8 mouse cellular contexts compared by ENCODE assay signal in genomic region chr1:157086097-157086994, GRCm38 (mm10). TPM values are rescaled to one million over a fixed set of nuclear protein-coding genes. Genes with fewer than 3 reads are reported as not detected.
DNase-seq lines count a peak whose midpoint lies in the region; ATAC-seq and TF ChIP-seq lines count a peak whose summit lies in the region.

No protein-coding gene starts in this region.

- no peaks in the 10 kb centered on the region for H3K4me1 ChIP-seq in intestine, postnatal 0 days (replicated peaks; ENCODE audit: control insufficient read depth, insufficient read depth, low read length)
- peaks cover 8% of the 10 kb centered on the region; the same call in 1 of the 2 replicates for H3K4me1 ChIP-seq in limb, embryonic 13.5 days
- H3K4me1 ChIP-seq in midbrain, embryonic 12.5 days: peaks cover 9% of the 10 kb centered on the region
- H3K4me1 ChIP-seq in spleen, adult 2 months (ENCODE audit: control insufficient read depth, insufficient read depth, insufficient read length): peaks cover 9% of the 10 kb centered on the region; the same call in 1 of the 2 replicates

- WGBS in intestine, postnatal 0 days: 9% methylated on average over 25 of the region's 25 CpGs
- 11% methylated on average over 25 of the region's 25 CpGs for WGBS in limb, embryonic 13.5 days
- 9% methylated on average over 25 of the region's 25 CpGs for WGBS in midbrain, embryonic 12.5 days
- WGBS in spleen, adult 2 months: 15% methylated on average over 25 of the region's 25 CpGs

- no peaks in the 10 kb centered on the region for H3K27me3 ChIP-seq in intestine, postnatal 0 days (replicated peaks; ENCODE audit: control insufficient read depth, insufficient read depth, low read length)
- no peaks in the 10 kb centered on the region for H3K27me3 ChIP-seq in limb, embryonic 13.5 days
- H3K27me3 ChIP-seq in midbrain, embryonic 12.5 days: no peaks in the 10 kb centered on the region
- no peaks in the 10 kb centered on the region for H3K27me3 ChIP-seq in spleen, adult 2 months (ENCODE audit: control insufficient read depth, insufficient read depth, low read length)

- DNase-seq in 416B (ENCODE audit: low read depth) (peak; percentile 47), adipocyte (ENCODE audit: low spot score) (peak; percentile 50)
- DNase-seq in embryo, embryonic 10 days (ENCODE audit: low spot score): peak; percentile 88
- DNase-seq in heart, adult 18-20 months: peak; percentile 47 to 76
- peak in 1 of 2 experiments; percentile 33 for DNase-seq in spleen, adult 2 months (ENCODE audit: low read depth in 1 of 2, low spot score in 2 of 2)

- H3K9ac ChIP-seq in intestine, postnatal 0 days (ENCODE audit: low read depth, low read length): peak overlapping the region; percentile 17; the same call in 1 of the 2 replicates
- peak overlapping the region; percentile 54 for H3K9ac ChIP-seq in limb, embryonic 13.5 days
- H3K9ac ChIP-seq in midbrain, embryonic 12.5 days (replicated peaks): peak overlapping the region; percentile 17

- peak overlapping the region; percentile 74 for H3K4me2 ChIP-seq in intestine, postnatal 0 days (replicated peaks; ENCODE audit: low read depth)
- H3K4me2 ChIP-seq in limb, embryonic 13.5 days (replicated peaks): peak overlapping the region; percentile 65
- H3K4me2 ChIP-seq in midbrain, embryonic 12.5 days (replicated peaks): peak overlapping the region; percentile 54

- TF ChIP-seq CTCF in intestine, postnatal 0 days (IDR thresholded peaks at IDR 0.05; ENCODE audit: low read depth): peak; percentile 91
- TF ChIP-seq CTCF in spleen, adult 2 months (IDR thresholded peaks at IDR 0.05; ENCODE audit: extremely low read depth, insufficient read depth, insufficient read length, insufficient replicate concordance): peak; percentile 84

- H3K9me3 ChIP-seq in intestine, postnatal 0 days (ENCODE audit: control insufficient read depth): no peaks in the 10 kb centered on the region
- H3K9me3 ChIP-seq in limb, embryonic 13.5 days: no peaks in the 10 kb centered on the region
- no peaks in the 10 kb centered on the region for H3K9me3 ChIP-seq in midbrain, embryonic 12.5 days

- no peak for TF ChIP-seq POLR2A in spleen, adult 2 months (IDR thresholded peaks at IDR 0.05; ENCODE audit: low read depth, low read length)

- H3K36me3 ChIP-seq in intestine, postnatal 0 days (ENCODE audit: control insufficient read depth, insufficient read depth): no peaks in the 10 kb centered on the region
- H3K36me3 ChIP-seq in limb, embryonic 13.5 days: no peaks in the 10 kb centered on the region
- H3K36me3 ChIP-seq in midbrain, embryonic 12.5 days: no peaks in the 10 kb centered on the region
- H3K36me3 ChIP-seq in spleen, adult 2 months (ENCODE audit: control insufficient read depth, insufficient read depth, low read length): no peaks in the 10 kb centered on the region

- H3K27ac ChIP-seq in intestine, postnatal 0 days (ENCODE audit: low read depth, low read length): no peak overlapping the region
- no peak overlapping the region for H3K27ac ChIP-seq in limb, embryonic 13.5 days
- H3K27ac ChIP-seq in midbrain, embryonic 12.5 days (replicated peaks): peak overlapping the region; percentile 36; the same call in 1 of the 2 replicates
- no peak overlapping the region for H3K27ac ChIP-seq in spleen, adult 2 months (ENCODE audit: insufficient read depth, low read length)

- peak overlapping the region; percentile 39 for H3K4me3 ChIP-seq in intestine, postnatal 0 days (ENCODE audit: low read depth, low read length)
- peak overlapping the region; percentile 42 for H3K4me3 ChIP-seq in limb, embryonic 13.5 days
- H3K4me3 ChIP-seq in midbrain, embryonic 12.5 days: peak overlapping the region; percentile 37
- no peak overlapping the region; the same call in 1 of the 2 replicates for H3K4me3 ChIP-seq in spleen, adult 2 months (ENCODE audit: extremely low read depth, insufficient read depth, insufficient read length)

- 0 out of 2 replicates have a peak, but pooled peaks have one; percentile 36 for ATAC-seq in intestine, postnatal 0 days
- ATAC-seq in limb, embryonic 13.5 days (ENCODE audit: low FRiP score, low read depth): peak; percentile 34; the same call in 1 of the 2 replicates
- ATAC-seq in midbrain, embryonic 12.5 days (ENCODE audit: low FRiP score, low read depth): peak; percentile 63

RNA-seq across cellular contexts. Expression of gene Tex35, which starts 22.1 kb away (rescaled TPM):
- total RNA-seq in heart, adult 18-20 months (2021): not detected
- polyA plus RNA-seq in intestine, postnatal 0 days (2015; fragmentation: Nextera tagmentation; extraction: Ambion mirVana): not detected in 2 replicates
- not detected in 2 replicates for polyA plus RNA-seq in limb, embryonic 13.5 days (2015; fragmentation: Nextera tagmentation; extraction: Ambion mirVana)
- polyA plus RNA-seq in midbrain, embryonic 12.5 days (2016; fragmentation: Nextera tagmentation; extraction: Ambion mirVana): not detected in 2 replicates
- not detected in 2 replicates for polyA plus RNA-seq in spleen, adult 2 months (2012; rRNA removed)
